Mouse (Mus musculus) neural tube, embryonic 13.5 days (tissue): ENCODE results near the gene Esr1. TPM values are rescaled to one million over a fixed set of nuclear protein-coding genes. Genes with fewer than 3 reads are reported as not detected.
"Not testable (repeated sequence)": the region's sequence is repeated elsewhere in the genome, so short reads cannot be mapped to it uniquely, and the experiment has no call there.

Source experiments
- ATAC-seq: fragments of 200-750 bp; cut with Nextera tagmentation; 2 replicates; pipeline ENCODE4 v1.8.0; 2017; ENCODE audit warnings: low read depth, mild to moderate bottlenecking, moderate TSS enrichment, moderate library complexity
- H3K27ac ChIP-seq: fragments of 300-500 bp; sonication (generic); replicated peaks from 2 replicates; pipeline ENCODE4 v1.5.1; 2015; ENCODE audit warnings: moderate library complexity, mild to moderate bottlenecking, inconsistent platforms
- H3K27me3 ChIP-seq: fragments of 300-500 bp; sonication (generic); 2 replicates; pipeline ENCODE4 v1.6.1; 2015; ENCODE audit warnings: mild to moderate bottlenecking, inconsistent platforms
- H3K36me3 ChIP-seq: fragments of 300-500 bp; sonication (generic); 2 replicates; pipeline ENCODE4 v1.6.1; 2015; ENCODE audit warnings: mild to moderate bottlenecking, inconsistent platforms
- H3K4me1 ChIP-seq: fragments of 300-500 bp; sonication (generic); replicated peaks from 2 replicates; pipeline ENCODE4 v1.6.1; 2015; ENCODE audit warnings: inconsistent platforms
- H3K4me2 ChIP-seq: fragments of 300-500 bp; sonication (generic); 2 replicates; pipeline ENCODE4 v1.6.1; 2015; ENCODE audit warnings: inconsistent platforms, mild to moderate bottlenecking, moderate library complexity
- H3K4me3 ChIP-seq: fragments of 300-500 bp; sonication (generic); 2 replicates; pipeline ENCODE4 v1.5.1; 2015; ENCODE audit warnings: mild to moderate bottlenecking, inconsistent platforms
- H3K9ac ChIP-seq: fragments of 300-500 bp; sonication (generic); 2 replicates; pipeline ENCODE4 v1.6.1; 2015; ENCODE audit warnings: moderate library complexity, mild to moderate bottlenecking, inconsistent platforms
- H3K9me3 ChIP-seq: fragments of 300-500 bp; sonication (generic); 2 replicates; pipeline ENCODE4 v1.6.1; 2016; ENCODE audit warnings: inconsistent platforms
- WGBS: fragments of 180-500 bp; shearing (Covaris S2); methylation state at CpG from one replicate; pipeline ENCODE4 v1.1.7; 2015; 5-methylcytosine and 5-hydroxymethylcytosine counted together
- polyA plus RNA-seq: library from polyadenylated mRNA; unstranded; fragments of >200 nt; fragmentation: Nextera tagmentation; extraction: Ambion mirVana; gene quantifications from 2 replicates; pipeline ENCODE4 v1.2.1, GENCODE M21; 2015

Gene Esr1
- polyA plus RNA-seq, 1 experiment from 2014 or later = 0.25 TPM

DNA sequence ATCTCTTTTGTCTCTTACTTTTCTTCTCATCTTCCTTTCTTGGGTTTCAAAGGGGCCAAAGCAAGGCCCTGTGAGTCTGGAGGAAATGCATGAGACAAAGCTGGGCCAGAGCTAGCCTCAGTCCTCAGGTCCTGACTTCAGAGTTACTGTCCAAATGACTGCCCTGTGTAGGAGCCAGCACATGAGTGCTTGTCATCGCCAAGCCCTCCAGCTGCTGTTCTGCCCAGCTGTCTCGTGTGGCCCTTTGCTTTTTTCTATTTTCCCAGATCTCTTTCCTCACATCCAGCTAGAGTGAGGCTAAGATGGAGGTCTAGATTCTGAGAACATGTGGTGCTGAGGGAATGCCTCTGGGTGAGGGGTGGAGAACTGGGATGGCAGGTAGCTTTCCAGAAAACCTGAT, 58.7 kb downstream of the Esr1 start:
- whole genome bisulfite sequencing = 80% methylated on average over 2 of the region's 2 CpGs
- H3K27ac ChIP-seq = no peak overlapping the region
- H3K9me3 ChIP-seq = no peaks in the 10 kb centered on the region
- ATAC-seq = no peak
- H3K9ac ChIP-seq = no peak overlapping the region
- no peaks in the 10 kb centered on the region for H3K4me1 ChIP-seq
- no peaks in the 10 kb centered on the region for H3K27me3 ChIP-seq
- H3K4me2 ChIP-seq = no peak overlapping the region
- H3K36me3 ChIP-seq = no peaks in the 10 kb centered on the region
- H3K4me3 ChIP-seq = no peak overlapping the region

DNA sequence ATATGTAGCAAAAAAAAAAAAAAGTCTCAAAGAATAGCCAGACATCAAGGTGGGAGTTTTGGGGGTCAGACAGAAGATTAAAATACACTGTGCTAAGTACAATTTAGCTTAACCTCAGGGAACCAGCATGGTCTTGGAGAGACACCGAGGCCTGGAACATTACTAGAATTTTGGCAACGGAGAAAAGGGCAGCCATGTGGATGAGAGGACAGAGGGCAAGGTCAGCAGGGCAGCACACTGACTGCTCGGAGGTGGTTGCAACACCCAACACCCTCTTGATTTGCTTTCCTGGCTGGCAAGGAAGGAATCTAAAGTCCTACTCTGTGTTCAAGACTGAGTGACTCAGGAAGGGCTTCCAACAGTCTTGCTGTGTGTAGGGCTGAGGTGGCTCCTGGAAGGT, 60.5 kb downstream of the Esr1 start:
- no peak for ATAC-seq
- WGBS = 89% methylated on average over 3 of the region's 3 CpGs

DNA sequence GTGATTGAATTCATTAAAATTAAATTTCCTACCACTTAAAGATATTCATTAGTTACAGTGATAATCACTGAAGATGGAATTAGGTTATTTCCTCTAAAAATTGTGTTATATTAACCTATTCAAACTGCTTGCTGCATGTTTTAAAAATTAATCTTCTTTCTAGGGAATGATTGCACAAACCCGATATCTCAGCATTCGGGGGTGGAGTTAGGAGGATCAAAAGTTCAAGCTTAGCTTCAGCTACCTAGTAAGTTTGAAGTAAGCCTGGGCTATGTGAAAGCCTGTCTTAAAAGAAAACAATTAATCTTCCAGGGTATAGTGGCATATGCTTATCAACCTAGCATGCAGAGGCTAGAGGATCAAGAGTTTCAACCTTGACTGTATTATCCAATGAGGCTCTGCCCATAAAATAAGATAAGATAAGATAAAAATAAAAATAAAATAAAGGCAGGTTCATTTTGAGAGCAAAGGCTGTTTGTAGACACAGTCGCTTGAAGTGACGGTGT, 62.0 kb downstream of the Esr1 start:
- Histone ChIP-seq H3K9me3 (no peaks in the 10 kb centered on the region), H3K4me1 (no peaks in the 10 kb centered on the region), H3K36me3 (no peaks in the 10 kb centered on the region), H3K4me3 (no peak overlapping the region), H3K4me2 (no peak overlapping the region), H3K9ac (no peak overlapping the region), H3K27ac (no peak overlapping the region), H3K27me3 (no peaks in the 10 kb centered on the region)
- WGBS = 92% methylated on average over 4 of the region's 4 CpGs
- ATAC-seq = no peak

More for the DNA sequence above, 60.5 kb downstream of the Esr1 start:
- Histone ChIP-seq H3K27ac (no peak overlapping the region), H3K4me1 (no peaks in the 10 kb centered on the region), H3K4me3 (no peak overlapping the region), H3K36me3 (no peaks in the 10 kb centered on the region), H3K27me3 (no peaks in the 10 kb centered on the region), H3K4me2 (no peak overlapping the region), H3K9ac (no peak overlapping the region), H3K9me3 (no peaks in the 10 kb centered on the region)

DNA sequence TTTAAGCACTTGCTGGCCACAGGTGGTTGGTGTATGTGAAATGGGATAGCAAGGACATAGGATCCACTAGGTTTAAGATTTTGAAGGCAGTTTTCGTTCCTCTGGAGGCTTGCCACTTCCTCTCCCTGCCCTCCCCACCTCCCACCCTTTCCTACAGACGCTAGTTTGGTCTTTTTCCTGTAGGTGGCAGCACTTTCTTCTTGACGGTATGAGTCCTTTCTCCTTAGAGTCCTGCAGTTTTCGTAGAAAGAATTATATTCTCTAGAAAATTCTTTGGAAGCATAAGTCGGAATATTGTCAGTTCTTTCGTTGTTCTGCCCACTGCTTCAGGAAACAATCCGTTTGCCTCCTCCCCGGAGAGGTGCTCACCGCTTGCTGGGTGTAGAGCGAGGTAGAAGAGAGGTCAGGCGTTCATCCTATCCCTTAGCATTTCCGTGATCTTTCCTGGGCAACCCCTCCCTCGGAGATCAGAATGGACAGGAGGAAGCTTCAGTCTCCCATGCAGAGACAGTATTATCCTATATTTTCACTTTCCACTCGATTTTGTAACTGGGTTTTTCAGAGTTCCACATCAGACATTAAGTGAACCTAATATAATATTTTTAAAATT, 63.7 kb downstream of the Esr1 start:
- 26% methylated on average over 14 of the region's 14 CpGs for WGBS
- ATAC-seq = peak; percentile 84
- not testable (repeated sequence) for H3K27me3 ChIP-seq, H3K9me3 ChIP-seq, H3K9ac ChIP-seq, H3K4me3 ChIP-seq, H3K36me3 ChIP-seq, H3K4me1 ChIP-seq, H3K27ac ChIP-seq
- peak overlapping the region; percentile 40 for H3K4me2 ChIP-seq

DNA sequence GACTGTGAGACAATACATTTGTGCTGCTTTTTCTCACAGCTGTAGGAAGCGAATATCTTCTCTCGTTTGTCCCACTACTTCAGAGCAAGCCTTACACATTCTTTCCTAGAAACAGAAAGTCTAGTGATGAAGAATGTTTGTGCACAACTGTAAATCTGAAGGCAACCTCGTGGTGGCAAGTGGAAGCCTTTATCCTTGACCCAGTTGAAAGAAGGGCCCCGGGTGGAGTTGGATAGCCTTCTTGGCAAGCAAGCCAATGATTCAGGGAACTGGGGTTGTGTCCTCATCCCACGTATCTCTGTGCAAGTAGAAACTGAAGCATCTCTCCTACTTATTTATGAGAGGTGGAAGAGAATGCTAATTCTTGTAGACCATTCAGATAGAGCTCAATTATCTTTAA, 71.7 kb downstream of the Esr1 start:
- ATAC-seq = no peak
- no peaks in the 10 kb centered on the region for H3K36me3 ChIP-seq
- 83% methylated on average over 5 of the region's 5 CpGs for WGBS

DNA sequence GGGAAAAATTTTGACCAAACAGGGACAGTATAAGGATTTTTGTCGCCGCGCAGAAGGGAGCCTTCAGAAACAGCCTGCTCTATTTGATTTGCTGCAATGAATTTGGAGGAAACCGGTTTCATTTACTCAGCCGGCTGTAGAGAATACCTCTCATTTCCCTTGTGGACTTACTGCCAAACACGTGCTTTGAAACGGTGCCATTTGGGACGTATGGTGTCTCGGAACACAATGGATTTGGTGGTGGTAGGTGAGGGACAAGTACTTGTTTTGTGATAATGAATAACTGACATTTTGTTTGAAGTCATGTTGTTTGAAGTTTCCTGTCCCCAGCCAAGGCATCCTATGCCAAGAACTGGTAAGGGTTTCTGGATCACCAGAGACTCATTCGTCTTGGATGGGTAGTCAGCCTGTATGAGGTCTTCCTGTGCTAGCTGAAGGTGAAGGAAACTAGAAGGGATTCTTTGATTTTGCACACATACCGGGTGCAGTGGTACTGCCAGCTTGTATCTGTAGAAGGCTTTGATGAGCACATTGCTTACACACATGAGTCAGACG, 72.4 kb downstream of the Esr1 start:
- 93% methylated on average over 12 of the region's 12 CpGs for WGBS
- Histone ChIP-seq H3K9me3 (no peaks in the 10 kb centered on the region), H3K27me3 (no peaks in the 10 kb centered on the region), H3K9ac (no peak overlapping the region), H3K27ac (no peak overlapping the region), H3K36me3 (no peaks in the 10 kb centered on the region), H3K4me3 (no peak overlapping the region), H3K4me2 (no peak overlapping the region), H3K4me1 (no peaks in the 10 kb centered on the region)
- no peak for ATAC-seq

More for the DNA sequence above, 71.7 kb downstream of the Esr1 start:
- Histone ChIP-seq H3K9me3 (no peaks in the 10 kb centered on the region), H3K4me1 (no peaks in the 10 kb centered on the region), H3K4me3 (no peak overlapping the region), H3K27ac (no peak overlapping the region), H3K4me2 (no peak overlapping the region), H3K9ac (no peak overlapping the region), H3K27me3 (no peaks in the 10 kb centered on the region)

DNA sequence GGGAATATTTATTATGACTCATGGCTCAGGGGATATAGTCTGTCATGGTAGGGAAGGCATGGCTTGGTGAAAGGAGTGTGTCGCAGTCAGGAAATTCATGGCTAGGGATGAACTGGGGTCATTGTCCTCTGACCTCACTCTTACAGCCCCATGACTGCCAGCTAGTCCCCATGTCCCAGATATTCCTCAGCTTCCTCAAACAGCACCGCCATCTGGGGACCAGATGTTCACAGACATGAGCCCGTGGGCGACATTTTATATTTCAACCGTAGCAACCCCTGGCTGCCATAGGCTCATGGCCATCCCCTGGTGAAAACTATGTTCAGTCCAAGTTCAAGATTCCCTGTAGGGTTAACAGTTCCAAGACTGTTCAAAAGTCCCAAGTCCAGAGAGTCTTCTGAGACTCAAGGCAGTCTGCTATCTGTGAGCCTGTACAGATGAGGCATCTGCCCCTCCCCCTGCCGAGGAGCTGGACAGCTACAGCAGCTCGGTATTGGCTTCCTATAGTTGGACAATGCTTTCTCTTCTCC, 83.0 kb downstream of the Esr1 start:
- no peaks in the 10 kb centered on the region for H3K36me3 ChIP-seq
- H3K4me2 ChIP-seq = no peak overlapping the region
- no peaks in the 10 kb centered on the region for H3K27me3 ChIP-seq
- no peak overlapping the region for H3K4me3 ChIP-seq
- H3K9ac ChIP-seq = no peak overlapping the region
- H3K27ac ChIP-seq = no peak overlapping the region
- no peaks in the 10 kb centered on the region for H3K9me3 ChIP-seq
- no peak for ATAC-seq
- WGBS = 83% methylated on average over 7 of the region's 7 CpGs
- no peaks in the 10 kb centered on the region for H3K4me1 ChIP-seq

DNA sequence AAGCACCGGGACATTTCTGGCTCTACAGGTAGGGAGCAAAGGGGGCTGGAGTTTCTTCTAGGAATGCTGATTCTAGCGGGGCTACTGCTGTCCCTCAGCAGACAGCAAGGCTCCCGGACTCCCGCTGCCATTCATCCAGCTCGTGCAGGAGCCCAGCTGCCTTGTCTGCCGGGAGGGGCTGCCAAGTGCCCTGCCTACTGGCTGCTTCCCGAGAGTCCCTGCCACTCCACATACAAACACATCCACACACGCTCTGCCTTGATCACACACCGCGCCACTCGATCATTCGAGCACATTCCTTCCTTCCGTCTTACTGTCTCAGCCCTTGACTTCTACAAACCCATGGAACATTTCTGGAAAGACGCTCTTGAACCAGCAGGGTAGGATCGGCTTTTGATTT, 98.5 kb downstream of the Esr1 start:
- peaks cover 55% of the 10 kb centered on the region for H3K27me3 ChIP-seq
- peak overlapping the region; percentile 58 for H3K9ac ChIP-seq
- H3K36me3 ChIP-seq = no peaks in the 10 kb centered on the region
- no peaks in the 10 kb centered on the region for H3K9me3 ChIP-seq
- H3K27ac ChIP-seq = no peak overlapping the region
- H3K4me1 ChIP-seq = peaks cover 32% of the 10 kb centered on the region
- peak overlapping the region; percentile 30 for H3K4me3 ChIP-seq
- ATAC-seq = no peak
- peak overlapping the region; percentile 62 for H3K4me2 ChIP-seq
- 4% methylated on average over 15 of the region's 15 CpGs for WGBS

DNA sequence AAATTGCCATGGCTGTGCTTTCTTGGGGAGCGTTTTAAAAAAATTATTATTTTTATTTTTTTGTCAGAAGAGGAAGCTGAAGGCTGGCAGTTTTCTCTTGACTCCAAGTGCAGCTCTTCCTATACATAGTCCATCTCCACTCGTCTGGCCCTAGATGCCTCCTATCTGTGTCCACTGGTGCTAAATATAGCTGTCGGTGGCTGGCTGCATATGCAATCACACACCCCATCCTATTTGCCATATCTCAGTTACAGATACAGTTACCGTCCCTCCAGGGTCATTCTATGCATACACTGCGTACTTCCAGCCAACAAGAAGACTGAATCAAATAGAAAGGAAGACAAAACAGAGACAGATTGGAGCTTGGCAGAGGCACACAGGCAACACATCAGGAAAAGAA, 100.0 kb downstream of the Esr1 start:
- H3K9me3 ChIP-seq = no peaks in the 10 kb centered on the region
- H3K9ac ChIP-seq = no peak overlapping the region
- H3K4me3 ChIP-seq = peak overlapping the region; percentile 56; the same call in 1 of the 2 replicates
- H3K27me3 ChIP-seq = peaks cover 57% of the 10 kb centered on the region
- H3K27ac ChIP-seq = no peak overlapping the region
- no peaks in the 10 kb centered on the region for H3K36me3 ChIP-seq
- peaks cover 32% of the 10 kb centered on the region for H3K4me1 ChIP-seq
- 48% methylated on average over 5 of the region's 5 CpGs for WGBS
- ATAC-seq = no peak
- peak overlapping the region; percentile 82; the same call in 1 of the 2 replicates for H3K4me2 ChIP-seq

DNA sequence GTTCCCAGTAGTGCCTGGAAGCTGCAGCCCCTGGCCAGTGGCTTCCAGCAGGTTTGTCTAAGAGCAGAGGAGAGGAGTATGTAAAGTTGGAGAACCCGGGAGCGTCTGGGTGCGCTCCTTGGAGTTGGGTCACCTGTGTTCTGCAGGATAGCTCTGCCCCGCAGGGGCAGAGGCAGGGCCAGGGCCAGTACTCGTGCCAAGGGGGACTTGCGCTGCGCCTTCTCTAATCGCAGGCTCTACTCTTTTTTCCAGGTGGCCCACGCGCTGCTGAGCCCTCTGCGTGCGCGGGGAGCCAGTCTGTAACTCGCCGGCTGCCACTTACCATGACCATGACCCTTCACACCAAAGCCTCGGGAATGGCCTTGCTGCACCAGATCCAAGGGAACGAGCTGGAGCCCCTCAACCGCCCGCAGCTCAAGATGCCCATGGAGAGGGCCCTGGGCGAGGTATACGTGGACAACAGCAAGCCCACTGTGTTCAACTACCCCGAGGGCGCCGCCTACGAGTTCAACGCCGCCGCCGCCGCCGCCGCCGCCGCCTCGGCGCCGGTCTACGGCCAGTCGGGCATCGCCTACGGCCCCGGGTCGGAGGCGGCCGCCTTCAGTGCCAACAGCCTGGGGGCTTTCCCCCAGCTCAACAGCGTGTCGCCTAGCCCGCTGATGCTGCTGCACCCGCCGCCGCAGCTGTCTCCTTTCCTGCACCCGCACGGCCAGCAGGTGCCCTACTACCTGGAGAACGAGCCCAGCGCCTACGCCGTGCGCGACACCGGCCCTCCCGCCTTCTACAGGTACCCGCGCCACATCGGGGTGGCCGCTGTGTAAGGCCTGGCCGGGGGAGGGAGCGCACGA, 100.9 kb downstream of the Esr1 start:
- under 1% methylated on average over 68 of the region's 68 CpGs for WGBS
- H3K36me3 ChIP-seq = no peaks in the 10 kb centered on the region
- peak; percentile 78 for ATAC-seq
- peaks cover 57% of the 10 kb centered on the region for H3K27me3 ChIP-seq
- peaks cover 32% of the 10 kb centered on the region for H3K4me1 ChIP-seq
- no peaks in the 10 kb centered on the region for H3K9me3 ChIP-seq
- peak overlapping the region; percentile 67 for H3K9ac ChIP-seq
- H3K4me3 ChIP-seq = peak overlapping the region; percentile 56
- no peak overlapping the region for H3K27ac ChIP-seq
- H3K4me2 ChIP-seq = peak overlapping the region; percentile 82

DNA sequence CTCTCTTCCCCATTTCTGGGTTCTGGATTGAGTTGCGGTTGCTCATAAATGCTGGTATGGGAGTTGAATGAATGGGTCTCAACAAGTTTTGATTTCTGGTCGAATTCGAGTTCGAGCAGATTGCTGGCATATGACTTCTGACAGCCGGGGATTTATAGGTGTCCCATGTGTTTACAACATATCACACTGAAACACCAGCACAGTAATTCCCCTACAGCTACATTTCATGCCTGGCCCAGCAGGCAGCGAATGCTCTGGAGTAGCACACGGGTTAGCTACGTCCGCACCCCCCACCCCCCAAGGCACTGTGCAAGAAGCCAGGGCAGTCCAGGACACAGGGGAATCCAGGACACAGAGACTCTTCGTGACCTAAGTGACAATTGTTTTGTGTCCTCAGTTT, 102.0 kb downstream of the Esr1 start:
- no peak overlapping the region; the same call in 1 of the 2 replicates for H3K4me2 ChIP-seq

DNA sequence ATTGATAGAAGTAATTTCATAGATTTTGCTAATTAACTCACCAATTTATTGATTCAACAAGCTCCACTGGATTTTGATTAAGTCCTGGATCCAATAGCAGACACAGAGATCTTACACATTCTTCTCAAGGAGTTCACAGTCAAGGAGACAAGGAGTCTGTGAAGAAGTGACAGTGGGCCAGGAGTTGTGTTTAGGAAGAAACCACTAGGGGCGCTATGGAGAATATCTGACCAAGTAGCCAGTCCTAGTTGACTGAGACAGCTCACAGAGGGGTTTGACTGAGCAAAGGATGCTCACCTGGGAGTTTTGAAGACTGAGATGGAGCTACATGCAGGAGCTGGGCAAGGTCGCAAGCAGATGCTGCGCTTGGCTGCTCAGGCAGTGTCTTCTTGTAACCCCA, 113.5 kb downstream of the Esr1 start:
- WGBS = 45% methylated on average over 3 of the region's 3 CpGs
- Histone ChIP-seq H3K36me3 (no peaks in the 10 kb centered on the region), H3K4me3 (no peak overlapping the region)

More for the DNA sequence above, 102.0 kb downstream of the Esr1 start:
- Histone ChIP-seq H3K9ac (no peak overlapping the region), H3K9me3 (no peaks in the 10 kb centered on the region), H3K36me3 (no peaks in the 10 kb centered on the region), H3K4me3 (no peak overlapping the region), H3K27ac (no peak overlapping the region), H3K4me1 (peaks cover 32% of the 10 kb centered on the region), H3K27me3 (peaks cover 54% of the 10 kb centered on the region)
- 50% methylated on average over 10 of the region's 10 CpGs for WGBS
- ATAC-seq = no peak

More for the DNA sequence above, 113.5 kb downstream of the Esr1 start:
- Histone ChIP-seq H3K9me3 (no peaks in the 10 kb centered on the region), H3K27ac (no peak overlapping the region), H3K9ac (no peak overlapping the region), H3K27me3 (no peaks in the 10 kb centered on the region), H3K4me1 (peaks cover 5% of the 10 kb centered on the region; the same call in 1 of the 2 replicates), H3K4me2 (no peak overlapping the region)
- no peak for ATAC-seq
